20 mouse cellular contexts compared by ENCODE assay signal in genomic region chr12:8388529-8389414, GRCm38 (mm10).
DNase-seq lines count a peak whose midpoint lies in the region; ATAC-seq lines count a peak whose summit lies in the region.
"Had no signal": no experiment of that assay in that cellular context is flagged by ENCODE, and none has a peak within 500 bp of the region (broad histone marks: within the 10 kb centered on the region; RNA-seq: fewer than 3 reads in every experiment).

No protein-coding gene starts in this region.

- intact Hi-C loops in heart, postnatal 14 days (cut with DNase I): loop anchor here (5.0 kb wide), 1 partner anchor 36 kb away; no protein-coding TSS in a partner anchor

- WGBS in heart, embryonic 10.5 days: 81% methylated on average over 4 of the region's 4 CpGs
- WGBS in lung, embryonic 15.5 days: 86% methylated on average over 4 of the region's 4 CpGs
- WGBS in limb, embryonic 10.5 days: 82% methylated on average over 4 of the region's 4 CpGs

- H3K9ac ChIP-seq in lung, embryonic 15.5 days: no peak overlapping the region
- H3K9ac ChIP-seq: embryonic facial prominence, embryonic 15.5 days; forebrain, embryonic 15.5 days; limb, embryonic 15.5 days; liver, embryonic 14.5 days had no signal

- H3K9me3 ChIP-seq in heart, embryonic 10.5 days: no peaks in the 10 kb centered on the region
- H3K9me3 ChIP-seq in lung, embryonic 15.5 days: no peaks in the 10 kb centered on the region
- no peaks in the 10 kb centered on the region for H3K9me3 ChIP-seq in limb, embryonic 10.5 days (replicated peaks)
- H3K9me3 ChIP-seq: embryonic facial prominence, embryonic 15.5 days; forebrain, embryonic 15.5 days; limb, embryonic 15.5 days had no signal

- no peak overlapping the region for H3K4me3 ChIP-seq in heart, embryonic 10.5 days
- H3K4me3 ChIP-seq in lung, embryonic 15.5 days: no peak overlapping the region
- H3K4me3 ChIP-seq in limb, embryonic 10.5 days: no peak overlapping the region
- H3K4me3 ChIP-seq: embryonic facial prominence, embryonic 15.5 days; forebrain, embryonic 15.5 days; limb, embryonic 15.5 days had no signal

- no peak overlapping the region for H3K4me2 ChIP-seq in lung, embryonic 15.5 days
- H3K4me2 ChIP-seq: embryonic facial prominence, embryonic 15.5 days; forebrain, embryonic 15.5 days; heart, embryonic 11.5 days; limb, embryonic 15.5 days had no signal

- peak; percentile 87 for ATAC-seq in frontal cortex, adult (ENCODE audit: low TSS enrichment)
- ATAC-seq in lung, embryonic 15.5 days (ENCODE audit: borderline replicate concordance, extremely low read depth, low FRiP score, low TSS enrichment): no peak
- ATAC-seq: activated CD4-positive, CD25-positive, alpha-beta regulatory T cell, adult 4 months; forebrain, embryonic 15.5 days; intestine, postnatal 0 days had no signal

- no peaks in the 10 kb centered on the region for H3K36me3 ChIP-seq in heart, embryonic 10.5 days
- no peaks in the 10 kb centered on the region for H3K36me3 ChIP-seq in lung, embryonic 15.5 days
- no peaks in the 10 kb centered on the region for H3K36me3 ChIP-seq in limb, embryonic 10.5 days
- H3K36me3 ChIP-seq: embryonic facial prominence, embryonic 15.5 days; forebrain, embryonic 15.5 days; limb, embryonic 15.5 days had no signal

- H3K27ac ChIP-seq in heart, embryonic 10.5 days: peak overlapping the region; percentile 42; the same call in 1 of the 2 replicates
- H3K27ac ChIP-seq in lung, embryonic 15.5 days: 0 out of 2 replicates have a peak overlapping the region, but pooled peaks have one; percentile 4
- H3K27ac ChIP-seq in limb, embryonic 10.5 days: no peak overlapping the region
- H3K27ac ChIP-seq: embryonic facial prominence, embryonic 15.5 days; forebrain, embryonic 15.5 days; limb, embryonic 15.5 days; liver, embryonic 14.5 days; macrophage had no signal

- peaks cover 19% of the 10 kb centered on the region for H3K4me1 ChIP-seq in heart, embryonic 10.5 days
- peaks cover 20% of the 10 kb centered on the region for H3K4me1 ChIP-seq in lung, embryonic 15.5 days
- H3K4me1 ChIP-seq in limb, embryonic 10.5 days: peaks cover 8% of the 10 kb centered on the region
- H3K4me1 ChIP-seq: forebrain, embryonic 15.5 days had no signal

- H3K27me3 ChIP-seq in heart, embryonic 10.5 days (ENCODE audit: insufficient read depth, poor library complexity, severe bottlenecking): no peaks in the 10 kb centered on the region
- no peaks in the 10 kb centered on the region for H3K27me3 ChIP-seq in lung, embryonic 15.5 days
- no peaks in the 10 kb centered on the region for H3K27me3 ChIP-seq in limb, embryonic 10.5 days (ENCODE audit: low read depth, poor library complexity, severe bottlenecking)
- H3K27me3 ChIP-seq: embryonic facial prominence, embryonic 15.5 days; forebrain, embryonic 15.5 days; limb, embryonic 15.5 days had no signal

- no peak for DNase-seq in frontal cortex, postnatal 25 days (ENCODE audit: low spot score in 2 of 2)
- DNase-seq in heart, embryonic 10.5 days (ENCODE audit: low spot score): no peak
- DNase-seq in heart, postnatal 14 days: no peak
- no peak for DNase-seq in lung, postnatal 4 days
- peak; percentile 52 for DNase-seq in skeletal muscle tissue, adult 2 months (ENCODE audit: low read depth, low spot score)
- no peak for DNase-seq in limb, embryonic 10.5 days (ENCODE audit: low spot score)
- DNase-seq: adrenal gland, postnatal 14 days; cerebellum, adult 9-10 months; heart, postnatal 10 days; kidney, postnatal 25 days had no signal
